Mouse (Mus musculus) frontal cortex, postnatal 14 days (tissue): Measurements from ENCODE around the gene Sim1.

Experiments used
- DNase-seq, 2 experiments: peaks; one replicate each; pipeline ENCODE4 v3.0.0; 2022; ENCODE audit warnings: low spot score in 2 of 2

Sim1 gene

GRCm38 (mm10) chr10:50894170-50894991 is at the start of gene Sim1:
Gene Sim1, plus strand, starts transcription at chr10:50894754.
- peak in 1 of 2 experiments; percentile 48 for DNase-seq

DNA sequence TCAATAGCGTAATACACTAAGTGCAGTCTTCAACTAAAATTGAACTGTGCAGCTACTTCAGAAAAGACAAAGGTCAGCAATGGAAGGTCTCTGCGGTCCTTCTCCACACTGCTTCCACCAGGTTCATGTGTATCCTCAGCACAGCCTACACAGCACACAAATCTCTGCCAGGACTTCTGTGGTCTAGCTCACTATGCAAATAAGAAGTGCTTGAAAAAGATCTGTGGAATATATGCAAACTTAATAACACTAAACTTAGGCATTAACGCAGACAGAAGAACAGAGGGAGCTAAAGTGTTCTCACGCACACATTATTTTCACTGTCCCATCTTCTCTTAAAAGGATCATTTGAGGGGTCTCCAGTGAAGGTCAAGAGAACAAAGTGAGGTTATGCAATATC is 26.4 kb upstream of the Sim1 start:
- DNase-seq: no peak

DNA sequence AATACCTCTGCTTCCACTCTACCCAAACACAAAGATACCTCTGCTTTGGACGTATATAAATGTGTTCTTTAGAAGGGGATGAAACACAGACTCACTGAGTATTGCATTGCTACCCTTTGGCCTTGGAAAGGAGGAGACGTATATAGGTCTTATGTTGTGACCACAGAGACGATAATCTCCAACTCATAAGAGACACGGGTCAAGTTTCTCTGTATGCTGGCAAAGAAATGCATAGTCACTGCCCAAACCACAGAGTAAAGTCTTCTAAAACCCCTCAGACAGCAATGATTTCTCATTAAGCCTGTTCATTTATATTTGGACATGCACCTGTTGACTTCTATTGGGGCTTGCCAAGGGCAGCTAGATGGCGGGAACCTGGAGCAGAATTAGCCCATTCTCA is 17.6 kb upstream of the Sim1 start:
- no peak for DNase-seq

GRCm38 (mm10) chr10:50881476-50882069 is 13.0 kb upstream of the Sim1 start:
- no peak for DNase-seq

GRCm38 (mm10) chr10:50882366-50882765 is 12.2 kb upstream of the Sim1 start:
- no peak for DNase-seq

- no peak for DNase-seq
Observed at GRCm38 (mm10) chr10:50886305-50886704, 8.2 kb upstream of the Sim1 start.

DNA sequence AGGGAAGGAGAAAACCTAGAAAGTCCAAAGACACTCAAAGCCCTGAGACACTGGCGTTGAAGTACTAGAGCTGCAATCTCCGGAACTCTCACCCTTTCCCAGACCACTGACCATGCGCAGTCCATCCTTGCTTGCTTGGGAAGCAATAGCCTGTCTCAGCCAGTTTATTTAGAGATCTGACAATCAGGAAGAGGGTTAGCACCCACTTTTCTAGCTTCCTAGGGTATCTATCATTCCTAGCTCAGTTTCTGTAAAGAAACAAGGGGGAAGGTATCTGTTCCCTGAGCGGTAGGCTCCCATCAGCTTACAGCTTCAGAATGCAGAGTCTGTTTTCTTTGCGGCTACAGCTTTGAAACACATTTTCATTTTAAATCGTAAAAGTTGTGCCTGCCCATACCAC is 3.9 kb upstream of the Sim1 start:
- no peak for DNase-seq

DNA sequence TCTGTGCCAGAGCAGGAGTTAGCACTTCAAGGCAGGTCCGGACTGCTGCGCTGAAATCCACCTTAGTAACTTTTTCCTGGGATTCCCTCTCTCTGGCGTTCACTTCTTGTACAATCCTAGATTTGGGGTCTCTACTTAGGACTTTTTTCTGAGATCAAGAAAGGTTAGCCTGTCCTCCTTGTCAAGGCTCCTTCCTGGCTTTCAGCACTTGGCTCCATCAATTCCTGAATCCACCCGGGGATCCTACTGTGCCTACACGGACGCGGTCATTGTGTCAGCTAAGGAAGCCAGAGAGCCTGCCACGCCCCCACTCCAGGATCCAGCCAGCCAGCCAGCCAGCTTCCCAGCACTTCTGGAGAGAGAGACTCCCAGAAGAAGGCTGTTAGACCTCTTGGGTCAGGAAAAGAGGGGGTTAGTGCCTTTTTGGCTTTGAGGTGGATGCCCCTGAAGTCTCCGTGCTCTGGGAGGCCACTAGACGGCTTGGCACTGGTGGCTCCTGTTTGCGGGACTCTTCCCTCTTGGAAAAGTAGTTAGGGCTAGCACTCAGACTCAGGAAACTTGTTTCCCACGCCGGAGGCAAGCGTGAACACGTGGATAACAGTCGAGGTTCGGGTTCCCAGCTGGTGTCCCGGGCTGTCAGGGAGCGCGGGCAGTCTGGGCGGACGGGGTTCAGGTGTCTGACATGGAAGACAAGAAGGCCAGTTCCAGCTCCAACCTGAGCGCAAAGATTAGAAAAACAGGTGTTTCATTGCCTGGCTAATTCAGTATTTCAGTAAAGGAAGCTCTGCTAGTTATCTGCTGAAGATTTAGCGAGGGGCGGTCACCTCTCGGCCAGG is 2.5 kb upstream of the Sim1 start:
- DNase-seq: no peak

DNA sequence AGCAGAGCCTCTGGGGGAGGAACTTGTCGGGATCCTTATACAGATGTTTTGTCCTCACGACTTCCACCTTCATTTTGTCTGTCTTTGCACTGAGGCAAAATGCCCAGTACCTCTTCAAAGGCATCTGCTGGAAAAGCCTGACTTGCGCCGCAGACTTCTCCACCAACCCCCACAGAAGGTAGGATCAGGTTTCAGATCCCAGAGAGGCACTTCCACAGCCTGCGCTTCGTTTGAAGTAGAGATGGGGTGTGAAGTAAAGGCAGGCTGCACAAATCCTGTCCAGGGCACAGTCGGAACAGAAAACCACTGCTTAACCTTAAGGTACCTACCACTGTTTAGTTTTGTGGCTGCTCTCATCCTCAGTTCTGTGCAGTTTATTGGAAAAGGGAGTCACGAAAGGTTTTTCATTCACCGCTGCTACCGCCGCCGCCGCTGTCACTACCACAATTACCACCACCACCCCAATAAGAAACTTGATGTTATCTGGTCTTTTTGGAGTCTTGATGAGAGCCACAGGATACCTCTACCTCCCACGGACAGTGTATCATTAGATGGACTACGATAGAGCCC is 1.7 kb upstream of the Sim1 start:
- DNase-seq: no peak

- no peak for DNase-seq
Observed at GRCm38 (mm10) chr10:50893546-50893945, 1.0 kb upstream of the Sim1 start.

DNA sequence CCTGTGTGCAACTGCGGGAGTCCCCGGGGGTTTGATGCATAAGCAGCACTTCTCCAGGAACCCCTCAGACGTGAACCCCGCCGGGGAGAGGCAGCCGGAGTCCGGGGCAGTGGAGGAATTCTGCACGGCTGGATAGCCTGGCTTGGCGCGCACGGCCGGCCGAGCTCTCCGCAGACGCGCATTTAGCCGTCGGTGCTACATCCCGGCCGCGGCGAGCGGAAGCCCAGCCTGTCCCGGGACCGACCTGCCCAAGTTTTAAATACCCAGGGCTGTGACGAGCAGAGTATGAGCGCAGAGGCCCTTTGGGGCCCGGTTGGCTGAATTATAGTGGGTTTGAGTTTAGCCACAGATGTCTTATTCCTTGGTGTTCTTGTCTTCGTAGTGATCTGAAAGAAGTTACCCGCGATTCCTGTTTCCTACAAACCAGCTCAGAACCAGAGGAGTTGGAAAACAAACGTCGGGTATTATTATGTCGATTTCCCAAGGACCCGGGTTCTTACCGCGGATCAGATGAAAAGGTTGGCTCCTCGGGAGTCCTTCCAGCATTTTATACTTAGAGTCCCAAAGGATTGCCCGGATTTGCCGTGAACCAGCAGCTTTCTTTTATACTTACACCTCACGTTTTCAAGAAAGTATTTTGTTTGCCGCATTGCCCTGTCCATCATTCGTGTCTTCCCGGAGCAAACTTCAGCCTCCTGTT is 687 bp downstream of the Sim1 start:
- no peak for DNase-seq

- DNase-seq: no peak
Observed at GRCm38 (mm10) chr10:50895881-50896766, 1.6 kb downstream of the Sim1 start.

DNA sequence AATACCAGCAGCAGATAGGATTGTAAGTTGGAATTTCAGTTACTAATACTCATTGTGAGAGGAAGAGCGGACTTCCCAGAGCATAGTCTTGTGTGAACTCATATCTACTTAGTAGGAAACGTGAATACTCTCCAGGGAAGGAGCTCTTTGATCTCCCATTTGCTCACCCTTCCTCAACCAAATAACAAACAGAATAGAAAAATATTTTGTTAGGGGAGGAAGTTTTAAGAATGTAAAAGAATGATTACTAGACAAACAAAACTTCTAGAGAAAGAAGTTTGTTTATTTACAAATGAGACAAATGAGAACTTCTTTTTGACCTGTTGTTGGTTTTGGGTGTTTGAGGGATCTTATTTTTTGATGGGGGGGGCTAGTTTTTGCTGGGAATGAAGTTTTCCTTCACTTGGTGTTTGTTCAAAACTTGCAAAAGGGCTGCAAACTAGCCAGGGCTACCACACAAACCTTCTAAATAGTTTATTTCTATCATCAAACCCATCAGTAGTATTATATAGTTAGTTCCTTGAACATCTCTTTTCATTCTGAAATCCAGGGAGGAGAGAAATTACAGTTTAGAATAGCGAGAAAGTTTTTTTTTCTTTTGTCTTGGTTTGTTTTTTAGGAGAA is 2.3 kb downstream of the Sim1 start:
- no peak for DNase-seq

DNA sequence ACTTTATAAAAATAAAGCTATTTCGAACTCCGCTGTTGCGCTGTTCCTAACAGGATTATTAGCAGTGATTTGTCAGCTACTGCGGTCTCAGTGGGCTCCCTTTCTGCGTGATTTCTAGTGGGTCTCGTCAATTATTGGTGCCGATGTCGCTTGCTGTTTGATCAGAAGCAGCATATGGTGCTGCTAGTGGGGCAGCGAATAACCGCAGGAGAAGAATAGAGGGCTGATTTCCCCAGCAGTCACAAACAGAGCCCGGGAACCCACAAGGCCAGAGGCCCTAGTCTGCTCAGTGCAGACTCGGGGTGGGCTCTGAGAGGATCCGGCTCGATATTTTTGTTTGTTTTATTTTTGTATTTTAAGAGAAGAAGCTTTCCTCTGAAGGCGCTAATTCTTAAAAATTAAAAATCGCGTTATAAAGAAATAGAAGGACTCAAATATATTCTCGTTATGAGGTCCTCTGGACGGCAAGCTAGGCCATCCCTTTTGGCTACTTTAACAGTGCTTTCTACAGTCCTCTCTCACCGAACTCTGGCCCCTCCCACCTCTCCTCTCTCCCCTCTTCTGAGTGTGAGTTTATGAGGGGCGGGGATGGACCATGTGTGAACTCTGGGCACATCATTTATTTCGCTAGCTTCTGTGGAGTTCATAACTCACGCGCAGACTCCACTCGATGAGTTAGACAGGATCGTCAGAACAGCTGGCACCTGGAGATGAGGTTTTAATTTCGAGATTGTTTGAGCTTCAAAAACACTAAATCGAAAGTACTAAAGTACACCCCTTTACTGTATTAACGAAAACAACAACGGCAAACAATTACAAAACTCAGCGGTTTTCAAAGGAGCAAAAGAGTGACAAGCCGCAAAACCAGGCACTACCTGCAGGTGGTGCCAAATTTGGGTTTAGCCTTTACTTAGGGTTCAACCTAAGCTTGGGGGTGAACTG is 3.2 kb downstream of the Sim1 start:
- DNase-seq: no peak

DNA sequence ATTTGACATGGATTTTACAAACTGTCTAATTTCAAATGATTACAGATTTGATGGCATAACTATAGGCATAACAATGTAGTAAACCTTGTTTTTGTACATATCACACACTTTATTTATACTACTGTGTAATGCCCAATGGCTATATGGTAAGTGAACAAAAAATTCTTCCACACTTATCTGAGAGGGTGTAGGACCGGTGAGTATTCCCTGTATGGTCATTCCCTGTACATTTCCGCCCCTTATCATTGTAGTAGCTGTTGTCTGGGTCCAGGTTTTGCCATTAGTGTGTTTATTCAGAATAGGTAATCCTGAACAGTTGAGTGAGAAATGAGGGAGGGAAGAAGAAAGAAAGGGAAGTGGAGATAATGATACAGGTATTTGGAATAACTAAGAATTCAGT is 4.1 kb downstream of the Sim1 start:
- no peak for DNase-seq

DNA sequence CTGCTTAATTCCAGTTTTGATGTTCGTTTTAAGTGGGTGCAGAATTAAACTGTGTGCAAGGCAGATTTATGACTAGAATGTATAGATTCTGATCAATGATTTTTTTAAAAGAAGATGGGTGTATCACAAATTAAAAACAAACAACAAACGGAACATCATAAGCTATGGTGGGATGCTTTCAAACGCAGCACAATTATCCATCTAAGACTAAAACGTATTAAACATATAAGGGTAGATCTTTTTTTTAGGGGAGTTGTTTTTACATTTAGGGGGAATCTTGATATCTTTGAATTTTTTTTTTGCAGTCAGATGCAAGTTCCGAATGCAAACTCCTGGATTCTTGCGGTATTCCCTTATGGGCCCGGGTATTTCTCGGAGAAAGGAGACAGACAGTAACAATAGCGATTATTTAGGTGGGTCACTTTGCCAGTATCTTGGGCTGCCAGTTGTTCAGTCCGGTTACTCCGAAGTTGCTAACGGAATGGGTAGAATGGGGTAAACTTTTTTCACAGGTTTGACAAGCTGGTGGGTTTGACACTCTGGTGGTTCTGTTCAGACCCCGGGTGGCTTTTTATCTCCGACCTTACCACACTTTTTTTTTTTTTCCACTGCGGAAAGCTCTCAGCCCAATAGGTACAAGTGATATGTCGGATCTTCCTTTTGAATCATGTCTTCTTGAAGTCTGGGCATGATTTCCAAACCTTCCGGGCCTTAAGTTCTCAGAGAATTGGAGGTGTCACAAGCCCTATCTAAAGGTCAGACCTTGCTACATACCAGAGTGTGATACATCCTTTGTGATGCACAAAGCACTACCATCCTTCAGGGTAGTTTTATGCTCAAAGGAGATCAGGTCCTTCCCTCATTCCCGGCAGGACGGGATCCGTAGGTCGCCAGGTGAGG is 5.5 kb downstream of the Sim1 start:
- no peak for DNase-seq

DNA sequence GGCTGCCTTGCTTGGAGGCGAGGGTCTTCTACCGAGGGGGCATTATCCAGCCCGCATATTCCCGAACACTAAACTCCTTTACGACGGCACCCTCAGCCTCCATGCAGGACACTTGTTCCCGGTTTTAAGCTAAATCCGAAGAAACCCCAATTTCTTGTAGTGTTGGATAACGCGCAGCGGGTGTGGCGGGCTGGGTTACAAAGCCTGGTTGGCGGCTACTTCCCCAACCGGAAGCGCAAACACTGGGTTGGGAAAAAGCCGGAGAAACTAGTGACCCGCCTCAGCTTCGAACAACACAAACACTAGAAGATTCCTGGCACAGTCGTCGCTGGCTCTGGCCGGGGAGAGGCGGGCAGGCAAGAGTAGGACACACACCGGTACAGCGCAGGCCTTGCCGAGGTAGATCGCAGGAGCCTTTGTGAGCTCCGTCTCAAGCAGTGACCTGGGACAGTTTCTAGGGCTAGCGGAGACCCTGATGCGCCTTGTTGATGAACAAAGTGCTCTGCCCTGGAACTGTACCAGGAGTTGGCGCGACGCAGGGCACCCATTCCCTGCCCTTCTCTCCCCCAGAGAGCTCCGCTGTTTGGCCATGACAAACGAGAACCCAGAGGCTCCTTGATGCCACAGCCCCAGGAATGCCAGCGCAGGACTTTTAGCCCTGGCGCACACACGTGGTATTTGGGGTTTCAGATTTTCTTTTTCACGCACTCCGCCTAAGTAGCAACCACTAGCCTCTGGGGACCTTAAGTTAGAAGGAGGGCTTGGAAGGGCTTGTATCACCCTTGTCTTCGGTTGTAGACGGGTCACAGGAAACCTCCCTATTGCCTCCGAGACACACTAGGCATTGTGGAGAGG is 6.4 kb downstream of the Sim1 start:
- DNase-seq: no peak
